Mouse (Mus musculus) hindbrain, embryonic 16.5 days (tissue): ENCODE data around the gene Kdm7a. TPM values are rescaled to one million over a fixed set of nuclear protein-coding genes. Genes with fewer than 3 reads are reported as not detected.

Experiments used
- ATAC-seq: fragments of 200-750 bp; cut with Nextera tagmentation; 2 replicates; pipeline ENCODE4 v1.8.0; 2017; ENCODE audit warnings: moderate TSS enrichment, moderate library complexity
- H3K27ac ChIP-seq: fragments of 300-500 bp; sonication (generic); 2 replicates; pipeline ENCODE4 v1.5.1; 2014; ENCODE audit warnings: low read depth, mild to moderate bottlenecking, control low read depth, low read length, moderate library complexity
- H3K27me3 ChIP-seq: fragments of 300-500 bp; sonication (generic); replicated peaks from 2 replicates; pipeline ENCODE4 v1.6.1; 2014; ENCODE audit warnings: low read length; ENCODE audit not compliant: control insufficient read depth, insufficient read depth
- H3K36me3 ChIP-seq: fragments of 300-500 bp; sonication (generic); 2 replicates; pipeline ENCODE4 v1.6.1; 2014; ENCODE audit warnings: mild to moderate bottlenecking, low read length, moderate library complexity, mixed read lengths; ENCODE audit not compliant: control insufficient read depth, insufficient read depth
- H3K4me1 ChIP-seq: fragments of 300-500 bp; sonication (generic); 2 replicates; pipeline ENCODE4 v1.6.1; 2014; ENCODE audit warnings: low read depth, low read length; ENCODE audit not compliant: control insufficient read depth, insufficient read depth
- H3K4me2 ChIP-seq: fragments of 300-500 bp; sonication (generic); 2 replicates; pipeline ENCODE4 v1.6.1; 2014; ENCODE audit warnings: mild to moderate bottlenecking, low read length, control low read depth, moderate library complexity
- H3K4me3 ChIP-seq: fragments of 300-500 bp; sonication (generic); 2 replicates; pipeline ENCODE4 v1.5.1; 2014; ENCODE audit warnings: mild to moderate bottlenecking, low read length, control low read depth, moderate library complexity
- H3K9ac ChIP-seq: fragments of 300-500 bp; sonication (generic); 2 replicates; pipeline ENCODE4 v1.6.1; 2014; ENCODE audit warnings: low read depth, mild to moderate bottlenecking, control low read depth, low read length, moderate library complexity
- H3K9me3 ChIP-seq: fragments of 300-500 bp; sonication (generic); 2 replicates; pipeline ENCODE4 v1.6.1; 2014; ENCODE audit warnings: mild to moderate bottlenecking, low read length, moderate library complexity; ENCODE audit not compliant: control insufficient read depth
- WGBS: fragments of 180-500 bp; shearing (Covaris S2); extraction: QIAGEN DNeasy Blood & Tissue Kit; methylation state at CpG from one replicate; pipeline ENCODE4 v1.1.7; 2014; 5-methylcytosine and 5-hydroxymethylcytosine counted together
- polyA plus RNA-seq: library from polyadenylated mRNA; unstranded; fragments of >200 nt; fragmentation: Nextera tagmentation; extraction: Ambion mirVana; gene quantifications from 2 replicates; pipeline ENCODE4 v1.2.1, GENCODE M21; 2015

The Kdm7a gene
- polyA plus RNA-seq, 1 experiment from 2014 or later = 3.3 TPM

DNA sequence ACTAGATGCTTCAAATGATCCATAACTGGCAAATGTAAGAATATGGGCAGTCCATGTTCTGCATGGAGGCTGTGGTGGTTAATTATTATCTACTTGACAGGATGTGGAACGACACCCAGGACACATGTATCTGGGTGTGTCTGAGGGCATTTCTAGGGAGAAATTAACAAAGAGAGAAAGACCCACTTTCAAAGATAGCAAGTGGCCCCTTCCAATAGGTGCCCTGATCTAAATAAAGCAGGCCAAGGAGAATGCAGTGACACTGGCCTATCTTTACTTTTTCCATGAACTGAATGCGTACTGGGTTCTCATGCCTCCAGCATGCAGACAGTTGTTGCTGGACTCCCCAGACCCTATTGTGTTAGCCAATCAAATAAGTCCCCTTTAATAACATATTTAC lies 15.1 kb downstream of the Kdm7a start:
- Histone ChIP-seq H3K4me1 (no peaks in the 10 kb centered on the region), H3K9me3 (no peaks in the 10 kb centered on the region), H3K27ac (no peak overlapping the region), H3K4me2 (no peak overlapping the region), H3K36me3 (no peaks in the 10 kb centered on the region), H3K4me3 (no peak overlapping the region), H3K27me3 (no peaks in the 10 kb centered on the region), H3K9ac (no peak overlapping the region)
- 88% methylated on average over 2 of the region's 2 CpGs for WGBS
- ATAC-seq = no peak

DNA sequence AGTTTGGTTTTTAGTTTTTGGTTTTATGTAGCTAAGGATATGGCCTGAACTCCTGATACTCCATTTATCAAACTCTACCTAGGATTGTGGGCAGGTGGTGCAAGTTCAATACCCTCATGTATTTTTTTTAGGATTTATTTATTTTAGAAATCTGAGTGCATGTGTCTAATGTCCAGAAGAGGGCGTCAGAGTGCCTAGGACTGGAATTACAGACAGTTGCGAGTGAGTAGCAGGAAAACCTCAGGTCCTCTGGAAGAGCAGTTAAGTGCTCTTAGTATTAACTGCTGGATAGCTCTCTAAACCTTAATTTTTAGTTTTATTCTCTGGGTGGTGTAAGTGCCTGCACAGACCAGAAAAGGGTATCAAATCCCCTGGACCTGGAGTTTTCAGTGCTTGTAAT lies 19.4 kb downstream of the Kdm7a start:
- no peak for ATAC-seq
- H3K36me3 ChIP-seq = no peaks in the 10 kb centered on the region
- H3K4me2 ChIP-seq = no peak overlapping the region
- H3K9ac ChIP-seq = no peak overlapping the region
- H3K27ac ChIP-seq = no peak overlapping the region
- H3K4me1 ChIP-seq = no peaks in the 10 kb centered on the region
- no peaks in the 10 kb centered on the region for H3K9me3 ChIP-seq
- WGBS = 43% methylated on average over 2 of the region's 2 CpGs
- H3K27me3 ChIP-seq = no peaks in the 10 kb centered on the region
- H3K4me3 ChIP-seq = no peak overlapping the region

DNA sequence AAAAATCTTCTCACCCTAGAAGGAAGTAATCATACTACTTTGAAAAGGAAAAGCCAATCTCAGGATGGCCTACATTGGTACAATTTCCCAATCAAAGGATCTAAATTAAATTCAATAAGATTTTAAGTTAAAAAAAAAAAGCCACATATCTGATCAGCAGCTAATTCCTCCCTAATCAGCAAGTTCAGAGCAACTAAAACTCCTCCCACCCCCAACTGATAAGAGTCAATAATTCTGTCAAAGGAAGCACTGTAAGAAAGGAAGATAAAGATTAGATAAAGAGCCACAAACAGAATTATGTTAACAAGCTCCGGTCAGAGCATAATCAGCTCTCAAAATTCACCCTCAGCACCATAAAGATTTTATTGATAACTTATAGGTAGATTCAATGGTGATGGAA lies 37.5 kb downstream of the Kdm7a start:
- Histone ChIP-seq H3K27me3 (no peaks in the 10 kb centered on the region), H3K36me3 (0 out of 2 replicates have a peak, but pooled peaks cover 2% of the 10 kb centered on the region), H3K4me2 (no peak overlapping the region), H3K4me3 (no peak overlapping the region), H3K9me3 (no peaks in the 10 kb centered on the region), H3K27ac (no peak overlapping the region), H3K9ac (no peak overlapping the region), H3K4me1 (no peaks in the 10 kb centered on the region)
- WGBS = 94% methylated on average over 1 of the region's 1 CpGs
- ATAC-seq = no peak

DNA sequence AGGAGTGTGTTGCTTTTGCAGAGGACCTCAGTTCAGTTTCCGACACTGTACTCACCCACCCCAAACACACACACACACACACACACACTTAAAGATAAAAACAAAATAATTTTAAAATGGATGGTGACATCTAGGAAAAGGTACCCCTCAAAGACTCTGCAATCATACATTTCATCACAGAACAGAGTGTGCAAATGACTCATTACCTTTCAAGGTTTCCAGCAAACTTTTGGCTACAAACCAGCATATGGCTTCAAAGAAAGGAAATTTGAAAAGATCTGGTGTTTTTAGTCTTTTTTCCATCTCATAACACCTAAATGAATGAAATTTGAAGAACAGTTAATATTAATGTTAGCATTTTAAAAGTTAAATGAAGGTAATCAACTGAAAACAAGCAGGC lies 41.7 kb downstream of the Kdm7a start:
- no peak overlapping the region for H3K4me2 ChIP-seq
- H3K9me3 ChIP-seq = no peaks in the 10 kb centered on the region
- H3K27ac ChIP-seq = no peak overlapping the region
- 100% methylated on average over 1 of the region's 1 CpGs for WGBS
- no peak overlapping the region for H3K4me3 ChIP-seq
- 0 out of 2 replicates have a peak, but pooled peaks cover 2% of the 10 kb centered on the region for H3K36me3 ChIP-seq
- no peaks in the 10 kb centered on the region for H3K4me1 ChIP-seq
- ATAC-seq = no peak
- no peak overlapping the region for H3K9ac ChIP-seq
- H3K27me3 ChIP-seq = no peaks in the 10 kb centered on the region

DNA sequence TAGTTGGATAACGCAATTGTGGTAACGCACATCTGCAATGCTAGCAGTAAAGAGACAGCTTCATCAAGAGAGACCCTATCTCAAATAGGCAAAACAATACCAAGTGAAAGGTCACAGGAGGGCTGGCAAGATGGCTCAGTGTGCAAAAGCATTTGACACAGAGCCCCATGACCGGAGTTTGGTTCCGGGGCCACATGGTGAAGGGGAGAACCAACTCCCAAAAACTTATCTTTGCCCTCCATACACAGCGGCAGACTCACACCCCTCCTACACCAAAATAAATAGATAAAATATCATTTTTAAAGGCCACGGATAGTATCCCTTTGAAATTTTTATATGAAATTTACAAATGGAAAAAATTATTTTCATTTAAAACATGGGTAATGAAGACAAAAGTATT lies 44.6 kb downstream of the Kdm7a start:
- no peak for ATAC-seq
- Histone ChIP-seq H3K4me1 (no peaks in the 10 kb centered on the region), H3K4me3 (no peak overlapping the region), H3K9me3 (no peaks in the 10 kb centered on the region), H3K36me3 (0 out of 2 replicates have a peak, but pooled peaks cover 2% of the 10 kb centered on the region), H3K4me2 (no peak overlapping the region), H3K9ac (no peak overlapping the region), H3K27ac (no peak overlapping the region), H3K27me3 (no peaks in the 10 kb centered on the region)
- 97% methylated on average over 6 of the region's 6 CpGs for WGBS

DNA sequence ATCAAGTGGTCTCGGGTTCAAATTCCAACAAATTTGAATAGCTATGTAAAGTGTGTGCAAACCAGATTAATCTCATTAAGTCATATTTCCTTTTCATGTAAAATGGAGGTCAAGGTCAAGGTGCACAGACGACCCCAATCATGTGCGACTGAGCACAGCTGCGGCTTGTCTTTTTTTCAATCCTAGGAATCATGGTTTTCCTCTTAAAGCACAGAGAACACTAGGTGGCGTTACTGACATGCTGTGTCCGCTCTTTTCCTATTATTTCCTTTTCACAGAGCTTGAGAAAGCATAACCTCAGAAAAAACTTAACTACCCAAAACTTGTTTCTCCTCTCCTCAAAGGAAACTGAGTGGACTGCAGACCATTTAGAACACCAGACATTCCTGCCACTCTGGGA lies 60.5 kb downstream of the Kdm7a start:
- H3K27ac ChIP-seq = no peak overlapping the region
- WGBS = 45% methylated on average over 6 of the region's 6 CpGs
- no peak overlapping the region for H3K9ac ChIP-seq

DNA sequence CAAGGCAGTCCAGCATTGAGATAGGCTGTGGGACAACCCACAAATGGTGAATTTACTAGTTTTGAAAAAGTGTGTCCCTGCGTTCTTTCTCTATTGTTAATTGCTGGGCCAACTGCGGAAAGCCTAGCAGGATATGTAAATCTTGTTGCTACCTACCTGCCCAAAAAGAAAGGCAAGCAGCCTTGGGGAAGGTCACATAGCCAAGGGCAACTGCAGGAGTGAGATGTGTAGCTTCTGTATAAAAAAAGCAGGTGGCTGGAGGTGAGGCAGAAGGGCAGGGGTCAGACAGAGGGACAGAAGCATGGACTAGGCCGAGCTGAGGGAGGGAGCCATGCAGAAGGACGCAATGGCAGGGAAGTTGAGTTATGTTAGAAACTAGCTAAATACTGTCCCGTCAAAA lies 74.0 kb downstream of the Kdm7a start:
- Histone ChIP-seq H3K4me2 (no peak overlapping the region), H3K9me3 (peaks cover 2% of the 10 kb centered on the region), H3K4me3 (no peak overlapping the region), H3K27me3 (no peaks in the 10 kb centered on the region), H3K27ac (no peak overlapping the region), H3K36me3 (peaks cover 15% of the 10 kb centered on the region), H3K4me1 (no peaks in the 10 kb centered on the region), H3K9ac (no peak overlapping the region)
- 62% methylated on average over 5 of the region's 5 CpGs for WGBS
- ATAC-seq = no peak

More for the DNA sequence above, 60.5 kb downstream of the Kdm7a start:
- ATAC-seq = no peak
- Histone ChIP-seq H3K36me3 (peaks cover 26% of the 10 kb centered on the region), H3K4me2 (no peak overlapping the region), H3K27me3 (no peaks in the 10 kb centered on the region), H3K4me3 (no peak overlapping the region), H3K9me3 (no peaks in the 10 kb centered on the region), H3K4me1 (no peaks in the 10 kb centered on the region)

DNA sequence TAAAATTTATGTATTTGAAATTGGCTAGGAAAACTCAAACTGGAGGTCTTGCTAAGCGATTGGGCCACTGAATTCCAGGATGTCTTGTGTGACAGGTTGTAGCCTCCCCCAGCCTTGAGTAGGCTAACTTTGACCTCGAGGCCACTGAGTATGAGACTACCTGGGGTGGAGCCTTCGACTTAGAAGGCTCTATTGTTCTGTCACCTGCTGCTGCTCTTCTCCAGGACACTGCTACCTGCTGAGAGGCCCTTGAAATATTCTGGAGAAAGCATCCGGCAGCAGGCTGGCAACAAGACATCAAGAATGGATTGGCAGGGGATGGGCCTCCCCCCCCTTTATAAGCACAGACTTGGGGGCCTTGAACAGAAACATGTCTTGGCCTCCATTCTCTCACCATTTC lies 75.1 kb downstream of the Kdm7a start:
- Histone ChIP-seq H3K36me3 (peaks cover 15% of the 10 kb centered on the region), H3K4me1 (no peaks in the 10 kb centered on the region), H3K9me3 (peaks cover 2% of the 10 kb centered on the region), H3K27me3 (no peaks in the 10 kb centered on the region), H3K4me3 (no peak overlapping the region), H3K9ac (no peak overlapping the region), H3K4me2 (no peak overlapping the region), H3K27ac (no peak overlapping the region)
- no peak for ATAC-seq
- 30% methylated on average over 4 of the region's 4 CpGs for WGBS

DNA sequence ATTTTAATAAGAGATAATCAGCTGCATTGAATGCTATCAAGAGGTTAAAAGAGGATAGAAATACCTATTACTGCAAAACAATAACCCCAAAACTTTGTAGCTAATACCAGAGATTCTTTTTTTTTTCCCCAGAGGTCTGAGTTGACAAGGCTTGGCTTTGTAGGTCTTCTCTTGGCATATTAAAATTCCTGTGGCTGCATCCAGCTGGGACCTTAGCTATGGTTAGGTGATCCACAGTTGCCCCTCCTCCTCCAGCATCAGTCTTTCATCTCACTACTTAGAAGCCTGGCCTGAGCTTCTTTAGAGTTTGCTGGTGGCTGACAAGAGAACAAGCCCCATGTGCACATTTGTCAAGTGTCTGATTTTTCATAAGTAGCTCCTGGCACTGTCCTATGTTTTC lies 81.9 kb downstream of the Kdm7a start:
- H3K27ac ChIP-seq = no peak overlapping the region
- no peak overlapping the region for H3K9ac ChIP-seq
- no peak overlapping the region for H3K4me3 ChIP-seq
- H3K36me3 ChIP-seq = no peaks in the 10 kb centered on the region
- no peak overlapping the region for H3K4me2 ChIP-seq
- no peaks in the 10 kb centered on the region; the same call in 1 of the 2 replicates for H3K9me3 ChIP-seq
- ATAC-seq = no peak
- no peaks in the 10 kb centered on the region for H3K4me1 ChIP-seq
- H3K27me3 ChIP-seq = no peaks in the 10 kb centered on the region

DNA sequence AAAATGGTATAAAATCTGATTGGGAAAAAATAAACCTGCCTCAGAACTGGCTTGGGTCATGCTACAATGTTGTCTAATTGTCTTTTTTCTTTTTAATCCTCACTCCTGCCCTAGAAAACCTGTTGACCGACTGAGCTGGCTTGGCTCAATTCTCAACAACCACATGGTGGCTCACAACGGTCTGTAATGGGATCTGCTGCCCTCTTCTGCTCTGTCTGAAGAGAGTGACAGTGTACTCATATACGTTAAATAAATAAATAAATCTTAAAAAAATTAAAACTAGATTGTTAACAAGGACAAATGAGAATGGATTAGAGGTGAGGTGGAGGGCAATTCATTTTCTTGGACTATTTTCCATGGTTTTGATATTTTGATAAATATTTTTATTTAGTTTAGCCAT lies 85.9 kb downstream of the Kdm7a start:
- 62% methylated on average over 3 of the region's 3 CpGs for WGBS
- H3K9ac ChIP-seq = no peak overlapping the region
- H3K27me3 ChIP-seq = peaks cover 21% of the 10 kb centered on the region
- H3K36me3 ChIP-seq = no peaks in the 10 kb centered on the region
- H3K4me2 ChIP-seq = no peak overlapping the region
- ATAC-seq = no peak
- H3K9me3 ChIP-seq = peaks cover 4% of the 10 kb centered on the region
- no peak overlapping the region for H3K27ac ChIP-seq
- H3K4me3 ChIP-seq = no peak overlapping the region
- H3K4me1 ChIP-seq = peaks cover 4% of the 10 kb centered on the region
